Mouse (Mus musculus) embryonic facial prominence, embryonic 13.5 days (tissue): ENCODE data around the gene Abcb1b. TPM values are rescaled to one million over a fixed set of nuclear protein-coding genes. Genes with fewer than 3 reads are reported as not detected.
"Not testable (repeated sequence)": the region's sequence is repeated elsewhere in the genome, so short reads cannot be mapped to it uniquely, and the experiment has no call there.

Experiments
- ATAC-seq: fragments of 200-750 bp; cut with Nextera tagmentation; 2 replicates; pipeline ENCODE4 v1.8.0; 2017; ENCODE audit warnings: low read depth; ENCODE audit not compliant: insufficient number of reproducible peaks, insufficient read depth, low FRiP score, low TSS enrichment
- H3K27ac ChIP-seq: fragments of 300-500 bp; sonication (generic); 2 replicates; pipeline ENCODE4 v1.5.1; 2015; ENCODE audit warnings: moderate library complexity, mild to moderate bottlenecking, inconsistent platforms
- H3K27me3 ChIP-seq: fragments of 300-500 bp; sonication (generic); 2 replicates; pipeline ENCODE4 v1.6.1; 2015; ENCODE audit warnings: mild to moderate bottlenecking, inconsistent platforms
- H3K36me3 ChIP-seq: fragments of 300-500 bp; sonication (generic); 2 replicates; pipeline ENCODE4 v1.6.1; 2015; ENCODE audit warnings: mild to moderate bottlenecking, inconsistent platforms
- H3K4me1 ChIP-seq: fragments of 300-500 bp; sonication (generic); 2 replicates; pipeline ENCODE4 v1.6.1; 2015; ENCODE audit warnings: inconsistent platforms
- H3K4me2 ChIP-seq: fragments of 300-500 bp; sonication (generic); 2 replicates; pipeline ENCODE4 v1.6.1; 2015; ENCODE audit warnings: moderate library complexity, mild to moderate bottlenecking, inconsistent platforms
- H3K4me3 ChIP-seq: fragments of 300-500 bp; sonication (generic); 2 replicates; pipeline ENCODE4 v1.5.1; 2015; ENCODE audit warnings: mild to moderate bottlenecking, inconsistent platforms
- H3K9ac ChIP-seq: fragments of 300-500 bp; sonication (generic); 2 replicates; pipeline ENCODE4 v1.6.1; 2015; ENCODE audit warnings: mild to moderate bottlenecking, inconsistent platforms
- H3K9me3 ChIP-seq: fragments of 300-500 bp; sonication (generic); 2 replicates; pipeline ENCODE4 v1.6.1; 2016; ENCODE audit warnings: inconsistent platforms
- WGBS: fragments of 180-500 bp; shearing (Covaris S2); methylation state at CpG from one replicate; pipeline ENCODE4 v1.1.7; 2015; ENCODE audit warnings: mixed read lengths; 5-methylcytosine and 5-hydroxymethylcytosine counted together
- polyA plus RNA-seq: library from polyadenylated mRNA; unstranded; fragments of >200 nt; fragmentation: Nextera tagmentation; extraction: Ambion mirVana; gene quantifications from 2 replicates; pipeline ENCODE4 v1.2.1, GENCODE M21; 2015

Abcb1b gene
- 1.4 and 1.7 TPM in 2 replicates for polyA plus RNA-seq

GRCm38 (mm10) chr5:8797987-8798751 is at the start of gene Abcb1b:
Gene Abcb1b (plus strand): TSS chr5:8798147.
- peak; percentile 76 for ATAC-seq
- Histone ChIP-seq H3K4me2 (peak within 1 kb of the TSS; percentile 99), H3K27me3 (peaks cover 4% of the 10 kb centered on the region; the same call in 1 of the 2 replicates)

GRCm38 (mm10) chr5:8772866-8773265 is 25.1 kb upstream of the Abcb1b start:
- Histone ChIP-seq H3K9ac (no peak overlapping the region), H3K4me1 (no peaks in the 10 kb centered on the region), H3K4me2 (no peak overlapping the region), H3K4me3 (no peak overlapping the region), H3K9me3 (no peaks in the 10 kb centered on the region), H3K27me3 (no peaks in the 10 kb centered on the region), H3K36me3 (no peaks in the 10 kb centered on the region), H3K27ac (no peak overlapping the region)
- ATAC-seq = no peak
- WGBS = 73% methylated on average over 3 of the region's 3 CpGs

More at GRCm38 (mm10) chr5:8797987-8798751, at the start of gene Abcb1b:
- peaks cover 6% of the 10 kb centered on the region for H3K4me1 ChIP-seq
- H3K9ac ChIP-seq = peak within 1 kb of the TSS; percentile 72
- no peaks in the 10 kb centered on the region for H3K9me3 ChIP-seq
- H3K27ac ChIP-seq = no peak within 1 kb of the TSS
- under 1% methylated on average over 48 of the region's 48 CpGs for WGBS
- no peaks in the 10 kb centered on the region for H3K36me3 ChIP-seq
- H3K4me3 ChIP-seq = peak within 1 kb of the TSS; percentile 60

GRCm38 (mm10) chr5:8778311-8778710 is 19.6 kb upstream of the Abcb1b start:
- H3K36me3 ChIP-seq = no peaks in the 10 kb centered on the region
- no peak for ATAC-seq
- 79% methylated on average over 2 of the region's 2 CpGs for WGBS
- H3K27me3 ChIP-seq = no peaks in the 10 kb centered on the region
- no peak overlapping the region for H3K4me2 ChIP-seq
- H3K4me1 ChIP-seq = no peaks in the 10 kb centered on the region
- no peak overlapping the region for H3K27ac ChIP-seq
- H3K9me3 ChIP-seq = no peaks in the 10 kb centered on the region
- H3K4me3 ChIP-seq = no peak overlapping the region
- H3K9ac ChIP-seq = no peak overlapping the region

- WGBS = 90% methylated on average over 2 of the region's 2 CpGs
- no peak overlapping the region for H3K4me2 ChIP-seq
- H3K27ac ChIP-seq = no peak overlapping the region
- no peaks in the 10 kb centered on the region for H3K4me1 ChIP-seq
- ATAC-seq = no peak
- H3K36me3 ChIP-seq = no peaks in the 10 kb centered on the region
- H3K9me3 ChIP-seq = no peaks in the 10 kb centered on the region
- no peak overlapping the region for H3K4me3 ChIP-seq
- H3K27me3 ChIP-seq = no peaks in the 10 kb centered on the region
- H3K9ac ChIP-seq = no peak overlapping the region
These were observed 19.2 kb upstream of the Abcb1b start for GRCm38 (mm10) chr5:8778751-8779150.

GRCm38 (mm10) chr5:8792281-8792680 is 5.7 kb upstream of the Abcb1b start:
- H3K4me2 ChIP-seq = no peak overlapping the region
- no peak overlapping the region for H3K9ac ChIP-seq
- H3K9me3 ChIP-seq = no peaks in the 10 kb centered on the region
- WGBS = 78% methylated on average over 4 of the region's 4 CpGs
- no peaks in the 10 kb centered on the region for H3K4me1 ChIP-seq
- H3K27ac ChIP-seq = no peak overlapping the region
- no peak overlapping the region for H3K4me3 ChIP-seq
- H3K36me3 ChIP-seq = no peaks in the 10 kb centered on the region
- H3K27me3 ChIP-seq = peaks cover 4% of the 10 kb centered on the region; the same call in 1 of the 2 replicates
- no peak for ATAC-seq

GRCm38 (mm10) chr5:8798752-8799115 is 787 bp downstream of the Abcb1b start:
- ATAC-seq = no peak
- no peak overlapping the region for H3K27ac ChIP-seq
- peaks cover 4% of the 10 kb centered on the region; the same call in 1 of the 2 replicates for H3K27me3 ChIP-seq
- WGBS = 26% methylated on average over 10 of the region's 10 CpGs
- H3K4me3 ChIP-seq = peak overlapping the region; percentile 60
- H3K4me2 ChIP-seq = peak overlapping the region; percentile 99
- H3K36me3 ChIP-seq = no peaks in the 10 kb centered on the region
- H3K4me1 ChIP-seq = peaks cover 6% of the 10 kb centered on the region
- H3K9ac ChIP-seq = peak overlapping the region; percentile 72
- no peaks in the 10 kb centered on the region for H3K9me3 ChIP-seq

GRCm38 (mm10) chr5:8805742-8806141 is 7.8 kb downstream of the Abcb1b start:
- H3K4me2 ChIP-seq = no peak overlapping the region
- WGBS = 85% methylated on average over 5 of the region's 5 CpGs

GRCm38 (mm10) chr5:8807137-8808004 is 9.4 kb downstream of the Abcb1b start:
- Histone ChIP-seq H3K4me3 (no peak overlapping the region), H3K9me3 (no peaks in the 10 kb centered on the region), H3K27me3 (no peaks in the 10 kb centered on the region), H3K4me2 (no peak overlapping the region), H3K9ac (no peak overlapping the region), H3K36me3 (no peaks in the 10 kb centered on the region), H3K27ac (no peak overlapping the region), H3K4me1 (no peaks in the 10 kb centered on the region)
- no peak for ATAC-seq
- WGBS = 77% methylated on average over 9 of the region's 9 CpGs

More at GRCm38 (mm10) chr5:8805742-8806141, 7.8 kb downstream of the Abcb1b start:
- Histone ChIP-seq H3K9me3 (no peaks in the 10 kb centered on the region), H3K27me3 (no peaks in the 10 kb centered on the region), H3K4me3 (no peak overlapping the region), H3K4me1 (no peaks in the 10 kb centered on the region), H3K36me3 (no peaks in the 10 kb centered on the region), H3K27ac (no peak overlapping the region), H3K9ac (no peak overlapping the region)
- no peak for ATAC-seq

- no peak overlapping the region for H3K4me3 ChIP-seq
- no peaks in the 10 kb centered on the region for H3K27me3 ChIP-seq
- no peaks in the 10 kb centered on the region for H3K36me3 ChIP-seq
- no peaks in the 10 kb centered on the region for H3K9me3 ChIP-seq
- 87% methylated on average over 1 of the region's 1 CpGs for WGBS
- H3K9ac ChIP-seq = no peak overlapping the region
- ATAC-seq = no peak
- H3K27ac ChIP-seq = no peak overlapping the region
- H3K4me1 ChIP-seq = no peaks in the 10 kb centered on the region
- no peak overlapping the region for H3K4me2 ChIP-seq
These were observed 15.9 kb downstream of the Abcb1b start for GRCm38 (mm10) chr5:8813872-8814271.

- H3K4me2 ChIP-seq = peak overlapping the region; percentile 58
- H3K36me3 ChIP-seq = no peaks in the 10 kb centered on the region
- 10% methylated on average over 8 of the region's 8 CpGs for WGBS
- H3K9me3 ChIP-seq = no peaks in the 10 kb centered on the region
- H3K4me1 ChIP-seq = peaks cover 5% of the 10 kb centered on the region
- H3K9ac ChIP-seq = 0 out of 2 replicates have a peak overlapping the region, but pooled peaks have one; percentile 32
- peak overlapping the region; percentile 31 for H3K4me3 ChIP-seq
- no peak overlapping the region for H3K27ac ChIP-seq
- H3K27me3 ChIP-seq = no peaks in the 10 kb centered on the region
- no peak for ATAC-seq
These were observed 22.0 kb downstream of the Abcb1b start for GRCm38 (mm10) chr5:8819635-8820591.

GRCm38 (mm10) chr5:8820592-8821104 is 22.7 kb downstream of the Abcb1b start:
- H3K4me2 ChIP-seq = peak overlapping the region; percentile 58

More at GRCm38 (mm10) chr5:8820592-8821104, 22.7 kb downstream of the Abcb1b start:
- ATAC-seq, H3K36me3 ChIP-seq, H3K4me1 ChIP-seq, H3K9me3 ChIP-seq, H3K27me3 ChIP-seq, H3K27ac ChIP-seq, H3K9ac ChIP-seq: not testable (repeated sequence)
- H3K4me3 ChIP-seq = peak overlapping the region; percentile 31
- WGBS = under 1% methylated on average over 4 of the region's 6 CpGs
